Mouse (Mus musculus) G1E-ER4 (cell line): ENCODE results near the gene Cldn1. TPM values are rescaled to one million over a fixed set of nuclear protein-coding genes. Genes with fewer than 3 reads are reported as not detected.

ENCODE experiments used
- GATA1 ChIP-seq: IDR thresholded peaks from one replicate; pipeline ENCODE4 v1.8.0; 2012; ENCODE audit warnings: low read length, inconsistent platforms
- polyA plus RNA-seq: library from polyadenylated mRNA; stranded (reverse); fragments of >175 nt; gene quantifications from 2 replicates; pipeline ENCODE4 v1.2.3, GENCODE M21; 2012

Cldn1 gene
- polyA plus RNA-seq, 1 experiment = not detected

DNA sequence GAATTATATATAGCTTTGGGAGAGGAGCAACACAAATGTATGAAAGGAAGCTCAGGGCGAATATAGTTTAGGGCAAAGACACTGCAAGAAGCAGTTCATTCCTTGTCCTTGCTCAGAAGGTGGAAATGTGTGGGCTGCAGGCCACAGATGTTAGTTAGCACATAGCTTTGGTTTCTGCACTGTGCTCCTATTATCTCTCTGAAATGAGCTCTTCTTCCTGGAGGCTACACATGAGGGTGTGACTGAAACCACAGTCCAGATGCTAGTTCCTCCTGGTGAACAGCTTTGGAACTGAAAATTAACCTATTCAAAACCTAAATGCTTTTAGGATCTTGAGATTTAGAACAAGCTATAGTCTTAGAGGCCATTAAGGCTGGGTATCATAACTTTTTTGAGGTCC lies 16.1 kb downstream of the Cldn1 start:
- no peak for TF ChIP-seq GATA1

DNA sequence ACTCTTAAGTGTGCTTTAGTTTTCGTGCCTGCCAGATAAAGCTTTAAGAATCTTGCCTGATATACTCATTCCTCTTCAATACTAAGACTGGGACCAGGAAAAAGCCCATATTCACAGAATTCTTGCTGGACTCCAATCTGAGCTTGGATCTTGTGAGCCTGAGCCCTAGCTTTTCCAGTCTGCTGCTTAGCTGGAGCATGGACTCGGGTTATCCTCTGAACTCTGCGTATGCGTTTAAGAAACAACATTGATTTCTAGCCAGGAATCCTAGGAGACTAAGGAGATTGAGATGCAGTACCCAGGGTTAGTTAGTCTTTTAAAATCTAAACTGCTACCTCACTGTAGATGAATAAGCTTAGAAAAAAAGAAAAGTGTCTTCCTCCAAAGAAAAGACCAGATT lies 20.9 kb downstream of the Cldn1 start:
- no peak for TF ChIP-seq GATA1

DNA sequence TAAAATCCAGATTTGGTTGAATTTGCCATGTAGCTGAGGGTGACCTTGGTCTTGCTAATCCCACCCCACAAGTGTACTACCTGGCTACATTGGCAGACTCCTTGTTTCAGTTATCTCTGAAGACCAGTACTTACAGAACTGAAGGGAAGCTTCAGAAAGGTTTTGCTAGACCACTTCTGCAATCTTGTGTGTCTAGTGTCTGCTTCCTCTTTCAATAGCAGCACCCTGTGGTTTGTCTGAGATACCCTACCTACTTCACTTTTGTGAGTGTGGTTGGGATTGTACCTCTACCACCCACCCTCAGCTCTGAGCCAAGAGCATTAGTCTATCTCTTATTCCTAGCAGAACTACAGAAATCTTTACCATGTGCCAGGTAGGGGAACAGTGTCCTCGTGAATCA lies 22.8 kb downstream of the Cldn1 start:
- no peak for TF ChIP-seq GATA1

DNA sequence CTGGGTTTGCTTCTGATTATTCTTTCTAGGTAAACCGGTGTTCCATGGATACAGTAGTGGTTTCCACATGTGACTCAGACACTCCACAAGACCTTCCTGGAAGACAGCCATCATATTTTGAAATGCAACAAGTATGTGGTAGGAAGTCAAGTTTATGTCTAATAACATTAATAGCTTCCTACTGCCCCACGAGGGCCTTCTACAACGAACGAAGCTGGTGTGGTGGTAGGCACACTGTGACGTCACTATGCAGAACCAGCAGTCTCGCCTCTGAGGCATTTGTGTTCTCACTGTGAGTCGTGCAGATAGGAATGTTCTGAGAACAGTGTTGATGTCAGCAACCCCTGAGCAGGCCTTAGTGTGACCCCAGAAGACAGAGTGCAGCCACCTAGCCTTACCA lies 55.4 kb downstream of the Cldn1 start:
- TF ChIP-seq GATA1 = no peak

DNA sequence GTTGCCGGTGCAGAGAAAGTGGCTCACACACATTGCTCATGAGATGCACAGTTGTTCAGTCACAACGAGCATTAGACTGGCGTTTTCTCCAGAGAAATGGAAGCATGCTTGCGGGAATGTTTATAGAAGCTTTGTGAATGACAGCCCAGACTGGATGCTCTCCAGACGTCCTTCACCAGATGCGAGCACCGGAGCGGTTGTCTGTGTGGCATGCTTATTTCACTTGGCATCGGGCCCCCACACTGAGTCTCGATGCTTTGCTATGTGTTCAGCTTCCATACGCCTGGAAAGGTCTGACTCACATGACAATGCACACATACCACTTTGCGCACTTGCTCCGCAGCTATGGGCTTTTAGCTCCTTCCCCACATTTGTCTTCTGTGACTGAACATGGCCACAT lies 56.8 kb downstream of the Cldn1 start:
- no peak for TF ChIP-seq GATA1

DNA sequence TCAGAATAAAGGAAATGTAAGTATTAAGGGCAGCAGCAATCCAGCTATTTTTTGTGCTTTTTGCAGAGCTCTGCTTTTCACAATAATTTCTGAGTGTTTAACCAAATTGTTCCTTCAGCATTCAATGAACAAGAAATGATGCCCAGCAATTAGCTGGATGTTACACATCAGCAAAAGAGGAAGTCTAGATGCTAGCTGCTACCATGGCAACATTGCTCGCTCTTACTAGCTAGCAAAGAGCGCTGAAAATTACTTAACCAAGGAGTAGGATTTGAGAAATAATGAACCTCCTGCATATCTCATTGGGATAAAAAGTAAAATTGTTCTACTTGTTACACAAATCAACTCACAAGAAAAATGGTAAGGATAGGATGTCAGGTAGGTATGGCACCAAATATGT lies 62.2 kb downstream of the Cldn1 start:
- no peak for TF ChIP-seq GATA1

Other genes with a start within 250 kb of the Cldn1 start
- not detected in 2 replicates for gene Cldn16, start 91.3 kb upstream of the Cldn1 start, polyA plus RNA-seq
- gene Tmem207, start 154.9 kb upstream of the Cldn1 start, polyA plus RNA-seq = not detected in 2 replicates
- gene Il1rap, start 209.9 kb upstream of the Cldn1 start, polyA plus RNA-seq = 0.29 and 0.44 TPM in 2 replicates